Mouse (Mus musculus) kidney, postnatal 4 days (tissue): Measurements from ENCODE around the gene Slc33a1.

Experiments
- DNase-seq, 2 experiments: peaks; one replicate each; pipeline ENCODE4 v3.0.0; 2021; ENCODE audit warnings: mixed read lengths in 2 of 2

The Slc33a1 gene

GRCm38 (mm10) chr3:63964100-63964921, at the start of gene Slc33a1:
Gene Slc33a1 (minus strand): TSS chr3:63964768.
- peak; percentile 100 for DNase-seq

DNA sequence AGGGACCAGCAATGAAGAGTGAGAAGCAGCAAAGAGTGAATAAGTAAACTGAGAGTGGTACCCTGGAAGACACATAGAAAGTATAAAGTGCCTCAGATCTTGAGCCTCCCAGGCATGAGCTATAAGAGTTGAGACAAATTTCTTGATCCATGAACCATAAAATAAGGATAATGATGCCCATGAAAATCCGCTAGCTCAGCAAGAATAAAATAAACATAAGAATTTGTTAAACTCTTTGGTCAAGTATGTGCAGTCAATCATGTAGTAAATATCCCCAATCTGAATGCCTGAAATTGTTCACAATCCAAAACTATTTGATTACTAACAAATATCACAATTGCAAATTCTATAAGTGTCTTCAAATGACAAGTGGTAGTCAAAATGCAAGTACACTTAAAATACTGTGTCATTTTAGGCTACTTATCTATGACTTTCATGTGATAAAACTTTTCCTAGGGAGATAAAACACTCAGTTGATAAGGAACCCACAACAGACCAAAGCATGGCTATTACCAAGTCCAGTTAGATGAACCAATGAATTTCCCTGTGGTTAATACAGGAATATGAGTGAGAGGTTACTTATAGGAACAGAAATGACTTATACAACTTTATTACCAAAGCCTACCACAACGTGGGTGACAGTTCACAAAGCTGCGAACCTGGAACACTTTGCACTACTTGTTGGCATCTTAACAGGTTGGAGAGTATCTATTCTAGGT, 24.3 kb upstream of the Slc33a1 start:
- no peak for DNase-seq

GRCm38 (mm10) chr3:63986656-63987055, 22.1 kb upstream of the Slc33a1 start:
- no peak for DNase-seq

GRCm38 (mm10) chr3:63977895-63978294, 13.3 kb upstream of the Slc33a1 start:
- no peak for DNase-seq

- peak; percentile 94 to 96 for DNase-seq
These were observed 11.7 kb upstream of the Slc33a1 start, which contains the start of gene Gmps for GRCm38 (mm10) chr3:63975955-63976908. Gene Gmps (plus strand): TSS chr3:63976106.

- DNase-seq: no peak
These were observed 1.4 kb upstream of the Slc33a1 start for GRCm38 (mm10) chr3:63965929-63966328.

- no peak for DNase-seq
These were observed 318 bp upstream of the Slc33a1 start for GRCm38 (mm10) chr3:63964922-63965249.

DNA sequence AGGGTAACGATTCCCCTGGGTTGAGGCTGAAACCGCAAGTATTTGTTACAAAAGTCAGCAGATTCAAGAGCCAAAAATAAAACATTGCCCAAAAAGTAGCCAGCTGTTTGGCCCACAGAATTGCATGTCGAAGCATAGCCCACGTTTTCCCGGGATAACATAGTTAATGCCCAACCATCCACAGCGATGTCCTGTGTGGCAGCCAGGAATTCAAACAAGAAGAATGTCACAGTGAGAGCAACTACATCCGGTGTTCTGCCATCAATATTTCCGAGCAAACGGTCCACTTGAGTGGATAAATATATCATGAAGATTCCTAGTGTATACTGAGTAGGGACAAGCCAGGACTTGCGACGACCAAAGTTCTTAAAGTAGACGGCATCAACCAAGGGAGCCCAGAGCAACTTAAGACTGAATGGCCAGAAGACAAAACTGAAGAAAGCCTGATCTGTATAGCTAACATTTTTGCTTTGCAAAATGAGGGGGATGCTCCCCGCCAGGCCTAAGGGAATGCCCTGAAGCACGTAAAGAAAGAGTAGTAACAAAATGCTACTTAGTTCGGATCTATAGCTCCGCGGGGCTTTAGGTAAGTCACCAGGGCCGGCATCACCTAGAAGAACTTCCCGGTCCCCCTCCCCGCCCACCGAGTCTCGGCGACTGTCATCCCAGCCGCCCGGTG, 1.0 kb downstream of the Slc33a1 start:
- DNase-seq: peak; percentile 16 to 38

DNA sequence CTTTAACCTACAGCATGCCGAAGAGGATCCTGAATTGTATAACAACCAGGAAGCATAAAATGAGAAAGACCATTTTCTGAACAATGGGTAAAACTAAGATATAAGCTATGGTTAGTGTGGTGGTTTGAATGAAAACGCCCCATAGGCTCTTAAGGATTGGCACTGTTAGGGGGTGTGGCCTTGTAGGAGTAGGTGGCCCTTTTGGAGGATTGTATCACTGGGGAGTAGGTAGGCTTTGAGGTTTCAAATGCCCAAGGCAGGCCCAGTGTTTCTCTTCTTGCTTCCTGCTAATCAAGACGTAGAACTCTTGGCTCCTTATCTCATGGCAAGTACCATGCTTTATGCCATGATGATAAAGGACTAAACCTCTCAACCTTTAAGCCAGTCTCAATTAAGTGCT, 14.7 kb downstream of the Slc33a1 start:
- DNase-seq: no peak

DNA sequence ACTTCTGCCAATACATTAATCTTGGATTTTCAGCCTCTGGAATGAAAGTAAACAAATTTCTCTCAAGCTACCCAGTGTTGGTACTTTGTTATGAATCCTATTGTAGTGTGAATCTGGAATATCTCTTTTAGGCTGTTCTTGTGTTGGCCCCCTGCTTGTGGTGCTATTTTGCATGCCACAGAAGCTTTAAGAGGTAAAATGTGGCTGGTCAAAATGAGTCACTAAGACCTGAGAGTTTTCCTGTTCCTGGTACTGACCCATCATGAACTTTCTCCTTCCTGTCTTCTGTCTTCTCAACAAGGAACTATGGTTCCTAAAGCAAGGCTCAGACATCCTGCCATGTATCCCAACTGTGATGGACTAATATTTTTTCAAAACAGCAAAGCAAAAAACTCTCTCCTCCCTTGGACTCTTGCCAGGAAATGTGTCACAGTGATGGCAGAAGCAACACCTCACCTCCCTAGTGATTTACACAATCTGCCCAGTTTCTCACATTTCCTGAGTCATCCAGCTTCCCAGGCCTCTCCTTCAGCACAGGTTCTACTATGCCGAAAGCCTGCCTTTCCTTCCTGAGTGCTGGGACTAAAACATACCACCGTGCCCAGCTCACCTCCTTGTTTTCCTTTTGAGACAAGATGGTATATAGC, 23.2 kb downstream of the Slc33a1 start:
- no peak for DNase-seq

DNA sequence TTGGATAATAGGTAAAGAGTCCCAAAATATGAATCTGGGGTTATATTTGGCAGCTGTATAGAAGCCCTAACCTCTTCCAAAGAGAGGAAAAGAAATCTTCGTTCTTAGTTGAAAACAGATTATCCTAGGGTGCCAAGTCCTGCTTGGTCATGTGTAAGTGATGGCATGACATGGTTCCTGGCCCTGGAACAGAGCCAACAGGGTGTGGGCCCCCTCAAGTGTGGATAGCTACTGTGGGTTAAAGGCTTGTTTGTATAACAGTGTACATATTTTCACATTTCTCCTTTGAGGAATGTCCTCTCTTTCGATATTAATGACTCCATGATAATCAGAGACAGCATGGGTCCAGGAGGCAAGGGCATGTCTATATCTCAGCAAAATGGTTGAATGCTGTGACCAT, 25.6 kb downstream of the Slc33a1 start:
- peak in 1 of 2 experiments; percentile 26 for DNase-seq

GRCm38 (mm10) chr3:63928878-63929859, 35.4 kb downstream of the Slc33a1 start, which contains the start of gene E130311K13Rik:
Gene E130311K13Rik (minus strand): TSS chr3:63929472.
- DNase-seq: peak; percentile 94 to 95

DNA sequence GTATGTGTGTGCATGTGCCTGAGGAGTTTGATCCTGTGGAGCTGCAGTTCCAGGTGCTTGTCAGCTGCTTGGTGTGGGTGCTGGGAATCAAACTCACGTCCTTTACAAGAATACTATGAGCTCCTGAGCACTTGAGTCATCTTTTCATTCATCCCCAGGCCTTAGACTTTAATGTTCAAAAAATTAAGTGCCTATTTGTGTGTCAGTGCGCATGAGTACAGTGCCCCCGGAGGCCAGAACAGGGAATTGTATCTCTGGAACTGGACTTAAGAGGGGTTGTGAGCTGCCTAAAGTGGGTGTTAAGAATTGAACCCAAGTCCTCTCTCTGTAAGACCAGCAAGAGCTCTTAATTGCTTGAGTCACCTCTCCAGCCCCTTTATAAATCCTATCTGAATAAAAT, 44.9 kb downstream of the Slc33a1 start:
- DNase-seq: peak; percentile 46 to 56

DNA sequence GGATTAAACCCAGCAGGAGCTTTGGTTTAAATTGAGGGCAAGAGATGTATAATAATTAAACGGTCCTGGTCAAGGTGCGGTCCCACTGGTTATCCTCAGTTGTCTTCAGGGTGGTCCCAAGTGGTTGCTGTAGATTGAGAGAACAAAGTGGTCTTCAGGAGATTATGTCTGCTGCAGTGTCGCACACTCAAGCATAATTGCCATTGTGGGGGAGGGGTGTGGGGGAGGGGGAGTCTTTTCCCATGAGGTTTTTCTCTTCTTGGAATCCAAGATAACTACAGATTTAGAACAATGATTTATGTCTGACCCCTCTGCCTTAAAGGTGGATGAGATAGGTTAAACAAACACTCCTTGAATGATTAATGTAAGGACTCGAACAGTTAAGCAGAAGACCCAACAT, 54.3 kb downstream of the Slc33a1 start:
- DNase-seq: no peak

DNA sequence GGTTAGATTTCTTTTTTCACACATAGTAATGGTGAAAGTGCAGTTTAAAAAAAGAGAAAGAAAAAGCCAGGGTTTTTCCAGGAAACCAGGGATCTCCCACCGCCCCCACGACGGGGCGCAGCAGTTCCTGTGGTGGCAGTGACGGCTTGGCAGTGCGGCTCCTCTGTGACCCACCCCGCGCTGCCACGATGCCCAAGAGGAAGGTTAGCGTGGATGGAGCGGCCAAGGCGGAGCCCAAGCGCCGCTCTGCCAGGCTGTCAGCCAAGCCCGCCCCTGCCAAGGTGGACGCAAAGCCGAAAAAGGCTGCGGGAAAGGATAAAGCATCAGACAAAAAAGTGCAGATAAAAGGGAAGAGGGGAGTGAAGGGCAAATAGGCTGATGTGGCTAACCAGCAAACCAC, 59.3 kb downstream of the Slc33a1 start:
- DNase-seq: peak; percentile 41 to 57

GRCm38 (mm10) chr3:63904157-63904556, 60.4 kb downstream of the Slc33a1 start:
- no peak for DNase-seq

DNA sequence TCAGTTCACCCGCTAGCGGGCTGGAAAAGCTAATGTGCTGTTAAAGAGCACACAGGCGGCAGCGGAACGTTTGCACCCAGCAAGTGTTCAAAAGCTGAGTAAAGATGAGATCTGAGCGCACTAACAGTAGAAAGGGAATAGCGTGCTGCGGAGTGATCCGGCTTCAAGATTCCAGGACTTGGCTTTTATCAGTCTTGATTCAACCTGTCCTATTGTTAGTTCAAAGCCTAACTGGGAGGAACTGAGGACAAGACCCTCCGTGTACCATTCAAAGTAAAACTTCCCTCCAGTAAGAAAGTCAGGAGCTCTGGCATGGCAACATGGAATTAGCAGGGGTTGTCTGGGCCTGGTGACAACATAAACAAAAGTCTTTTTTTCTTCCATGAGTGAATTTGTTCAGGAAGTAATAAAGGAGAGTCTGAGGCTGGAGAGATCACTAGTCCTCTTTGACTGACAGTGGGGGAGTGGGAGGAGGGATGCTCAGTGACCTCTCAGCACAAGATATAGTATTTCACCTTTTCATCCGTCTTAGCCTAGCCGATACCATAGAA, 64.5 kb downstream of the Slc33a1 start:
- peak; percentile 11 to 44 for DNase-seq

GRCm38 (mm10) chr3:63899309-63899695, 65.3 kb downstream of the Slc33a1 start, which contains the start of gene Plch1:
Gene Plch1 (minus strand): TSS chr3:63899472.
- peak; percentile 82 to 87 for DNase-seq

DNA sequence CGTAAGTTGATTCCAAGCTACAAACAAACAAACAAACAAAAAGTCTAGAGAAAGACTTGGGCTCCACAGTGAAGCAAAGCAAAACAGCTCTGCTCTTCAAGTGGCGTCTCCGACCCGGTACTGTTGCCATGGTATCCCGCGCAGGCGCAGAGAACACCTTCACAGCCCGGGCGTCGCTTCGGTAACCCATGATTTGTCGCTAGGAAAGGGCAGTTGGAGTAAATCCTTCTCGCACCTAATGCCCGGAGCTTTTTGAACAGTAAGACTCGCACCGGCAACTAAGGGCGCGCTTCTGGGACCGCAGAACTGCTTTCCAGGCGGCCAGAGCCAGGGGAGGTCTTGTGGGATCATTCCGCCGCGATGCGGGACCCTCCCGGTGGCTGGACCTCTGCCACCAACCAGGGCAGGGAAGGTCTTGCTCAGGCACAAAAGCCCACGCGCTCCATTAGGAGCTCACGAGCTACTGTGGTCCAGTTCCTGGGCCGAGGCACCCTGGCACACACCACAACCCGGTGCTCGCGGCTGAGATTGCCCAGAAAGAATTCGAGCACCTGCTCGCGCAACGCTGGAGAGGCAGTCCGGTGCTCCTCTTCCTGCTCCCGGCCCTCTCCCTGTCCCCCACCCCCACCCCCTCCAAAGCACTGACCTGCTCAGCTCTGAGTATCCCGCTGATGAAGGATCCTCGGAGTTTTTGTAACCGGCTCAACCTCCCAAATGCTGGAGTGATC, 65.8 kb downstream of the Slc33a1 start:
- DNase-seq: peak; percentile 89 to 93
